Comparison of ENCODE assay signal across 8 mouse cellular contexts in genomic region chr4:47474730-47475643, GRCm38 (mm10). TPM values are rescaled to one million over a fixed set of nuclear protein-coding genes. Genes with fewer than 3 reads are reported as not detected.
DNase-seq lines count a peak whose midpoint lies in the region; ATAC-seq and TF ChIP-seq lines count a peak whose summit lies in the region.

No protein-coding gene starts in this region.

- peak overlapping the region; percentile 89 for H3K9ac ChIP-seq in heart, embryonic 12.5 days
- H3K9ac ChIP-seq in embryonic facial prominence, embryonic 12.5 days = peak overlapping the region; percentile 87

- DNase-seq in heart, adult 9 months (ENCODE audit: low spot score in 2 of 2) = no peak
- no peak for DNase-seq in limb, embryonic 10.5 days (ENCODE audit: low spot score)
- DNase-seq in layer of hippocampus, postnatal 14 days (ENCODE audit: low spot score in 2 of 2) = no peak
- no peak for DNase-seq in kidney, adult 11 months

- H3K4me1 ChIP-seq in heart, embryonic 12.5 days (replicated peaks) = peaks cover 26% of the 10 kb centered on the region
- H3K4me1 ChIP-seq in embryonic facial prominence, embryonic 12.5 days = peaks cover 23% of the 10 kb centered on the region
- H3K4me1 ChIP-seq in limb, embryonic 10.5 days = peaks cover 16% of the 10 kb centered on the region
- peaks cover 2% of the 10 kb centered on the region; the same call in 1 of the 2 replicates for H3K4me1 ChIP-seq in small intestine, adult 2 months (ENCODE audit: control insufficient read depth, insufficient read depth, insufficient read length, low read length)

- H3K79me2 ChIP-seq in C2C12 (ENCODE audit: control insufficient read depth, insufficient read depth) = peaks cover 74% of the 10 kb centered on the region

- H3K27me3 ChIP-seq in heart, embryonic 12.5 days (replicated peaks) = no peaks in the 10 kb centered on the region
- H3K27me3 ChIP-seq in C2C12 (ENCODE audit: control insufficient read depth, insufficient read depth, insufficient read length) = no peaks in the 10 kb centered on the region
- no peaks in the 10 kb centered on the region for H3K27me3 ChIP-seq in embryonic facial prominence, embryonic 12.5 days
- H3K27me3 ChIP-seq in limb, embryonic 10.5 days (ENCODE audit: low read depth, poor library complexity, severe bottlenecking) = no peaks in the 10 kb centered on the region
- H3K27me3 ChIP-seq in small intestine, adult 2 months (ENCODE audit: control insufficient read depth, insufficient read depth, low read length) = no peaks in the 10 kb centered on the region

- peak; percentile 7; the same call in 1 of the 2 replicates for ATAC-seq in heart, embryonic 12.5 days (ENCODE audit: insufficient number of reproducible peaks, low FRiP score)
- ATAC-seq in embryonic facial prominence, embryonic 12.5 days (ENCODE audit: insufficient number of reproducible peaks, insufficient read depth, low FRiP score, low TSS enrichment) = peak; percentile 25; the same call in 1 of the 2 replicates

- TF ChIP-seq POLR2A in small intestine, adult 2 months (IDR thresholded peaks at IDR 0.05; ENCODE audit: low read depth, low read length) = 0 out of 2 replicates have a peak, but pooled peaks have one; percentile 7

- TF ChIP-seq CTCF in C2C12 (IDR thresholded peaks at IDR 0.05; ENCODE audit: control insufficient read depth, insufficient read depth, insufficient read length) = no peak
- no peak for TF ChIP-seq CTCF in small intestine, adult 2 months (IDR thresholded peaks at IDR 0.05; ENCODE audit: extremely low read depth, insufficient read length, insufficient replicate concordance, low read depth, low read length)

- peak overlapping the region; percentile 88 for H3K4me2 ChIP-seq in heart, embryonic 12.5 days
- H3K4me2 ChIP-seq in embryonic facial prominence, embryonic 12.5 days (replicated peaks) = peak overlapping the region; percentile 78

- 11% methylated on average over 31 of the region's 31 CpGs for WGBS in heart, embryonic 12.5 days
- WGBS in embryonic facial prominence, embryonic 12.5 days = 14% methylated on average over 31 of the region's 31 CpGs
- 14% methylated on average over 31 of the region's 31 CpGs for WGBS in limb, embryonic 10.5 days
- 9% methylated on average over 31 of the region's 31 CpGs for WGBS in small intestine, adult 2 months

- peak overlapping the region; percentile 82 for H3K4me3 ChIP-seq in heart, embryonic 12.5 days
- H3K4me3 ChIP-seq in C2C12 (ENCODE audit: insufficient read depth, poor library complexity, severe bottlenecking) = peak overlapping the region; percentile 89
- H3K4me3 ChIP-seq in embryonic facial prominence, embryonic 12.5 days = peak overlapping the region; percentile 90
- H3K4me3 ChIP-seq in limb, embryonic 10.5 days = peak overlapping the region; percentile 89
- H3K4me3 ChIP-seq in small intestine, adult 2 months (ENCODE audit: low read depth, low read length) = peak overlapping the region; percentile 99

- peaks cover 40% of the 10 kb centered on the region for H3K79me3 ChIP-seq in C2C12 (ENCODE audit: low read depth)

- H3K36me3 ChIP-seq in heart, embryonic 12.5 days = peaks cover 60% of the 10 kb centered on the region
- H3K36me3 ChIP-seq in C2C12 (ENCODE audit: control insufficient read depth, insufficient read depth) = peaks cover 64% of the 10 kb centered on the region
- peaks cover 58% of the 10 kb centered on the region for H3K36me3 ChIP-seq in embryonic facial prominence, embryonic 12.5 days
- H3K36me3 ChIP-seq in limb, embryonic 10.5 days = peaks cover 67% of the 10 kb centered on the region
- peaks cover 37% of the 10 kb centered on the region for H3K36me3 ChIP-seq in small intestine, adult 2 months (ENCODE audit: control insufficient read depth, insufficient read depth, low read length)

- H3ac ChIP-seq in C2C12 (ENCODE audit: control insufficient read depth, insufficient read length, low read depth) = peak overlapping the region; percentile 78

- H3K9me3 ChIP-seq in heart, embryonic 12.5 days (replicated peaks) = no peaks in the 10 kb centered on the region
- no peaks in the 10 kb centered on the region for H3K9me3 ChIP-seq in embryonic facial prominence, embryonic 12.5 days
- no peaks in the 10 kb centered on the region for H3K9me3 ChIP-seq in limb, embryonic 10.5 days (replicated peaks)

- peak overlapping the region; percentile 94 for H3K27ac ChIP-seq in heart, embryonic 12.5 days (ENCODE audit: poor library complexity, severe bottlenecking)
- peak overlapping the region; percentile 97 for H3K27ac ChIP-seq in embryonic facial prominence, embryonic 12.5 days
- H3K27ac ChIP-seq in limb, embryonic 10.5 days = peak overlapping the region; percentile 94
- H3K27ac ChIP-seq in small intestine, adult 2 months (ENCODE audit: insufficient read depth, low read depth, low read length) = peak overlapping the region; percentile 29

TF ChIP-seq in C2C12, 6 proteins besides CTCF, POLR2A, EP300 and RAD21:
- TF ChIP-seq USF1 (IDR thresholded peaks at IDR 0.05; ENCODE audit: low read depth) (no peak), MAX (IDR thresholded peaks at IDR 0.05) (no peak), CEBPB (IDR thresholded peaks at IDR 0.05; ENCODE audit: low read depth) (no peak), MYOD1 (IDR thresholded peaks at IDR 0.05; ENCODE audit: control insufficient read depth, insufficient read length, low read depth) (no peak), MYOG (IDR thresholded peaks at IDR 0.05; ENCODE audit: control insufficient read depth, extremely low read depth, insufficient read length) (no peak), FOSL1 (IDR thresholded peaks at IDR 0.05; ENCODE audit: insufficient read depth, low read length, poor library complexity, severe bottlenecking) (no peak)

RNA-seq across cellular contexts. Expression of gene Sec61b, which starts 0.5 kb away (rescaled TPM):
- polyA plus RNA-seq in heart, embryonic 12.5 days (2016; fragmentation: Nextera tagmentation; extraction: Ambion mirVana) = 150 and 168 TPM in 2 replicates
- 437 TPM for polyA plus RNA-seq in C2C12 (2012; fragmentation: generic; extraction: Trizol)
- 403 and 404 TPM in 2 replicates for polyA plus RNA-seq in embryonic facial prominence, embryonic 12.5 days (2016; fragmentation: Nextera tagmentation; extraction: Ambion mirVana)
- 412 and 434 TPM in 2 replicates for polyA plus RNA-seq in limb, embryonic 10.5 days (2016; fragmentation: Nextera tagmentation; extraction: Ambion mirVana)
- polyA plus RNA-seq in small intestine, adult 2 months (2012; rRNA removed) = 274 and 368 TPM in 2 replicates
- 10 to 100 TPM; 62.5 to 67.3 TPM for total RNA-seq in layer of hippocampus, postnatal 14 days (2021)

RNA-seq across cellular contexts. Expression of gene Alg2, which starts 0.9 kb away (rescaled TPM):
- 33.6 and 34.6 TPM in 2 replicates for polyA plus RNA-seq in heart, embryonic 12.5 days (2016; fragmentation: Nextera tagmentation; extraction: Ambion mirVana)
- polyA plus RNA-seq in C2C12 (2012; fragmentation: generic; extraction: Trizol) = 14.3 TPM
- polyA plus RNA-seq in embryonic facial prominence, embryonic 12.5 days (2016; fragmentation: Nextera tagmentation; extraction: Ambion mirVana) = 109 TPM in 2 replicates
- 76.8 and 92.2 TPM in 2 replicates for polyA plus RNA-seq in limb, embryonic 10.5 days (2016; fragmentation: Nextera tagmentation; extraction: Ambion mirVana)
- polyA plus RNA-seq in small intestine, adult 2 months (2012; rRNA removed) = 7.1 and 9.6 TPM in 2 replicates
- 100 to 1,000 TPM; 166 to 170 TPM for total RNA-seq in layer of hippocampus, postnatal 14 days (2021)

Comparison
In these comparisons a context has a peak if more than half of its experiments do, and no peak if none do; other contexts are left out.
1. H3K27ac ChIP-seq: peak in every context shown above with its lines; median percentile 97 in embryonic facial prominence, embryonic 12.5 days; 94 in heart, embryonic 12.5 days; 94 in limb, embryonic 10.5 days; 29 in small intestine, adult 2 months.